Mouse (Mus musculus) ES-E14 (cell line): ENCODE data around the gene Lgals9. TPM values are rescaled to one million over a fixed set of nuclear protein-coding genes. Genes with fewer than 3 reads are reported as not detected.

ENCODE experiments used
- DNase-seq: peaks from one replicate; pipeline ENCODE4 v3.0.0-alpha.2; 2013; ENCODE audit warnings: low read depth, low spot score
- H3K27ac ChIP-seq: 2 replicates; pipeline ENCODE4 v1.5.1; 2012; ENCODE audit warnings: low read depth, mild to moderate bottlenecking, low read length, moderate library complexity, mixed read lengths; ENCODE audit not compliant: poor library complexity, insufficient read depth, severe bottlenecking
- H3K36me3 ChIP-seq: 2 replicates; pipeline ENCODE4 v1.6.1; 2012; ENCODE audit warnings: mild to moderate bottlenecking, low read length, moderate library complexity, mixed read lengths; ENCODE audit not compliant: control insufficient read depth, poor library complexity, insufficient read depth, severe bottlenecking
- H3K4me1 ChIP-seq, 2 experiments: fragments of 150-350 bp in 1 of 2; sonication (generic) in 1 of 2; 2 replicates each; pipeline ENCODE4 v1.6.1; 2012; ENCODE audit warnings: low read length in 2 of 2, mild to moderate bottlenecking in 1 of 2, mixed read lengths in 1 of 2; ENCODE audit not compliant: control insufficient read depth in 2 of 2, insufficient read depth in 2 of 2, poor library complexity in 1 of 2
- H3K4me3 ChIP-seq, 2 experiments: fragments of 150-350 bp in 1 of 2; sonication (generic) in 1 of 2; 2 replicates each; pipeline ENCODE4 v1.5.1; 2012; ENCODE audit warnings: low read length in 2 of 2, low read depth in 1 of 2, mild to moderate bottlenecking in 1 of 2, mixed read lengths in 1 of 2; ENCODE audit not compliant: insufficient read depth in 1 of 2, poor library complexity in 1 of 2, severe bottlenecking in 1 of 2
- H3K9ac ChIP-seq: 2 replicates; pipeline ENCODE4 v1.6.1; 2012; ENCODE audit warnings: low read depth, mild to moderate bottlenecking, low read length, mixed read lengths; ENCODE audit not compliant: poor library complexity, insufficient read depth, severe bottlenecking
- H3K9me3 ChIP-seq: fragments of 150-350 bp; sonication (generic); 2 replicates; pipeline ENCODE4 v1.6.1; 2012; ENCODE audit warnings: low read depth, mild to moderate bottlenecking, low read length; ENCODE audit not compliant: control insufficient read depth, insufficient read depth
- CHD2 ChIP-seq: IDR thresholded peaks from 2 replicates; pipeline ENCODE4 v1.6.1; 2014; ENCODE audit warnings: mild to moderate bottlenecking, low read depth, low read length, inconsistent platforms
- HCFC1 ChIP-seq: IDR thresholded peaks from 2 replicates; pipeline ENCODE4 v1.6.1; 2012; ENCODE audit warnings: low read length, inconsistent platforms, borderline replicate concordance; ENCODE audit not compliant: insufficient read depth
- MAFK ChIP-seq: IDR thresholded peaks from 2 replicates; pipeline ENCODE4 v1.6.1; 2014; ENCODE audit warnings: mild to moderate bottlenecking, low read depth, low read length, inconsistent platforms; ENCODE audit not compliant: insufficient read depth
- ZC3H11A ChIP-seq: IDR thresholded peaks from 2 replicates; pipeline ENCODE4 v1.6.1; 2012; ENCODE audit warnings: low read depth, mild to moderate bottlenecking, inconsistent platforms, low read length, borderline replicate concordance
- ZNF384 ChIP-seq: IDR thresholded peaks from 2 replicates; pipeline ENCODE4 v1.6.1; 2012; ENCODE audit warnings: low read depth, low read length, inconsistent platforms
- in situ Hi-C, 2 experiments: fragments of 600-800 bp; cut with MboI; formaldehyde crosslinking; loops; one replicate each; pipeline ENCODE4 v1.15.1; 2025; ENCODE audit warnings: low sequenced_read_pairs in 2 of 2, inconsistent platforms in 1 of 2; ENCODE audit not compliant: unreplicated experiment in 2 of 2
- total RNA-seq: library from RNA; depleted of rRNA; stranded (reverse); fragments of 300-350 nt; gene quantifications from 2 replicates; pipeline ENCODE4 v1.2.3, GENCODE M21; 2012

Gene Lgals9
- total RNA-seq, 1 experiment = 8.6 TPM

GRCm38 (mm10) chr11:79016236-79016635 lies 31.5 kb upstream of the Lgals9 start:
- in situ Hi-C loops = no loop called here
- Histone ChIP-seq H3K4me3 (peak overlapping the region; percentile 60 to 65; a peak in 3 of 4 replicates), H3K9ac (peak overlapping the region; percentile 31), H3K27ac (no peak overlapping the region), H3K4me1 (peaks cover 3 to 36% of the 10 kb centered on the region in 2 experiments; a peak in 3 of 4 replicates), H3K9me3 (no peaks in the 10 kb centered on the region), H3K36me3 (no peaks in the 10 kb centered on the region)
- DNase-seq = no peak
- TF ChIP-seq ZC3H11A (no peak), CHD2 (no peak), MAFK (no peak), HCFC1 (no peak), ZNF384 (no peak)

GRCm38 (mm10) chr11:79015660-79016215 lies 31.0 kb upstream of the Lgals9 start:
- DNase-seq = no peak
- Histone ChIP-seq H3K4me3 (peak overlapping the region; percentile 60 to 65), H3K9me3 (no peaks in the 10 kb centered on the region), H3K9ac (peak overlapping the region; percentile 80), H3K36me3 (no peaks in the 10 kb centered on the region), H3K27ac (peak overlapping the region; percentile 22; the same call in 1 of the 2 replicates), H3K4me1 (peaks cover 3 to 31% of the 10 kb centered on the region in 2 experiments; a peak in 3 of 4 replicates)
- TF ChIP-seq ZNF384 = no peak
- no peak for TF ChIP-seq HCFC1
- no peak for TF ChIP-seq CHD2
- no peak for TF ChIP-seq MAFK
- TF ChIP-seq ZC3H11A = no peak
- in situ Hi-C loops = no loop called here

- TF ChIP-seq ZNF384 (no peak), HCFC1 (no peak)
- no peak for DNase-seq
- H3K4me3 ChIP-seq = peak overlapping the region; percentile 1 to 11; a peak in 2 of 4 replicates
- H3K36me3 ChIP-seq = no peaks in the 10 kb centered on the region
- H3K9me3 ChIP-seq = no peaks in the 10 kb centered on the region
- peaks cover 3 to 24% of the 10 kb centered on the region in 2 experiments; a peak in 3 of 4 replicates for H3K4me1 ChIP-seq
- in situ Hi-C loops = no loop called here
- H3K9ac ChIP-seq = peak overlapping the region; percentile 30; the same call in 1 of the 2 replicates
- no peak overlapping the region for H3K27ac ChIP-seq
These were observed 30.0 kb upstream of the Lgals9 start for GRCm38 (mm10) chr11:79014602-79015325.

DNA sequence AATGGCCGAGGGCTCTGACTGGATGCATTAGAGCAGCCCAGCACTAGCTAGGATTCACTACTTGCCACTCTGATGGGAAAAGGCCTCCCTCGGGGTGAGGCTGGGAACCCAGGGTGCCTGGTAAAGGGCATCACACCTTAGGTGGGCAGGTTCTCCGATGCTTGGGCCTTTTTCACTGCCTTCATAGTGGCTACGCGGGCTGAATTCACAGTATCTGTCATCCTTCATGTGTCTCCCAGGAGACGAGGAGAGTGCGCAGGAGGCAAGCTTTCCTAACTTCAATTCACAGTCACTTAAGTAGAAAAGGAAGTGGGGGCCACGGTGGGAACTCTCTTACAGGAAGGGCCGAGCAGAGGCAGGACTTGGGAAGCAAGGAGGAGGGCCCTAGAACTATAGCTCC lies 29.1 kb upstream of the Lgals9 start:
- TF ChIP-seq CHD2 = no peak
- no peak for TF ChIP-seq ZC3H11A
- no peak for TF ChIP-seq MAFK
- TF ChIP-seq ZNF384 = no peak
- TF ChIP-seq HCFC1 = no peak
- Histone ChIP-seq H3K27ac (no peak overlapping the region), H3K9me3 (no peaks in the 10 kb centered on the region), H3K36me3 (no peaks in the 10 kb centered on the region), H3K4me3 (no peak overlapping the region), H3K4me1 (peaks cover 3 to 26% of the 10 kb centered on the region in 2 experiments; a peak in 3 of 4 replicates), H3K9ac (no peak overlapping the region)
- DNase-seq = no peak
- in situ Hi-C loops = no loop called here
